Mouse (Mus musculus) spleen, adult 2 months (tissue): ENCODE results near the gene Awat1. TPM values are rescaled to one million over a fixed set of nuclear protein-coding genes. Genes with fewer than 3 reads are reported as not detected.

Source experiments
- DNase-seq, 2 experiments: peaks; one replicate each; pipeline versions ENCODE4 v3.0.0 to v3.0.0-alpha.2; 2012 to 2021; ENCODE audit warnings: low spot score in 2 of 2, low read depth in 1 of 2
- H3K27ac ChIP-seq: fragments of 200-500 bp; 2 replicates; pipeline ENCODE4 v1.5.1; 2012; ENCODE audit warnings: low read length, inconsistent platforms; ENCODE audit not compliant: insufficient read depth
- H3K27me3 ChIP-seq: fragments of 200-500 bp; 2 replicates; pipeline ENCODE4 v1.6.1; 2012; ENCODE audit warnings: mild to moderate bottlenecking, moderate library complexity, low read length, inconsistent platforms; ENCODE audit not compliant: control insufficient read depth, insufficient read depth
- H3K36me3 ChIP-seq: fragments of 200-500 bp; 2 replicates; pipeline ENCODE4 v1.6.1; 2012; ENCODE audit warnings: mild to moderate bottlenecking, low read length, inconsistent platforms; ENCODE audit not compliant: control insufficient read depth, insufficient read depth
- H3K4me1 ChIP-seq: fragments of 200-500 bp; 2 replicates; pipeline ENCODE4 v1.6.1; 2011; ENCODE audit warnings: inconsistent platforms; ENCODE audit not compliant: control insufficient read depth, insufficient read depth, insufficient read length
- H3K4me3 ChIP-seq: fragments of 200-500 bp; 2 replicates; pipeline ENCODE4 v1.5.1; 2011; ENCODE audit warnings: mild to moderate bottlenecking, inconsistent platforms; ENCODE audit not compliant: insufficient read depth, insufficient read length; ENCODE audit errors: extremely low read depth
- CTCF ChIP-seq: fragments of 200-500 bp; IDR thresholded peaks from 2 replicates; pipeline ENCODE4 v1.5.1; 2011; ENCODE audit warnings: mild to moderate bottlenecking, inconsistent platforms; ENCODE audit not compliant: insufficient read depth, insufficient read length, insufficient replicate concordance; ENCODE audit errors: extremely low read depth
- POLR2A ChIP-seq: fragments of 200-500 bp; IDR thresholded peaks from 2 replicates; pipeline ENCODE4 v1.6.1; 2011; ENCODE audit warnings: low read depth, low read length, inconsistent platforms
- WGBS: fragments of 180-500 bp; shearing (Covaris S2); methylation state at CpG from one replicate; pipeline ENCODE4 v1.1.7; 2018; 5-methylcytosine and 5-hydroxymethylcytosine counted together
- polyA plus RNA-seq: library from polyadenylated mRNA; depleted of rRNA; stranded (reverse); fragments of >200 nt; gene quantifications from 2 replicates; pipeline ENCODE4 v1.2.3, GENCODE M21; 2012; rRNA removed

Gene Awat1
- polyA plus RNA-seq, 1 experiment, result not detected

DNA sequence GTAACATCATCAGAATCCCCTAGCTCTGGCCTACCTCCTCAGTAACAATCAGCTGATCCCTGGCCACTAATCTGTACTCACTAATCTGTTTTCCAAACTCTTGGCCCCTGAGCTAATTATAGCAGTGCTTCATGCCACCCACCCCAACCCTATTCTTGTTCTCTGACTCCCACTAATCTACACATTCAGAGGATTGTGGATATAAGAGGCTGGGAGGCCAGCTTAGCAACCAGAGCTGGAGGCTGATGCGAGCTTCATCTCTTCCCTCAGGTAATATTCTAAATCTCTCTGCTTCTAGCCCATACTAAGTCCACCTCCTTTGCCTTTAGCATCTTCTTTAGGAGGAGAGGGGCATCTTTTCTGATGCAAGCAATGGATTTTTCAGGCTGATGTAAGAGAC lies 33.3 kb downstream of the Awat1 start, which contains the start of gene Arr3:
Gene Arr3, plus strand, starts transcription at position 184 of the 400 bp plus-strand sequence.
- no peaks in the 10 kb centered on the region for H3K4me1 ChIP-seq
- H3K4me3 ChIP-seq, result no peak within 1 kb of the TSS
- 87% methylated on average over 1 of the region's 1 CpGs for WGBS
- TF ChIP-seq POLR2A (no peak), CTCF (no peak)
- no peaks in the 10 kb centered on the region for H3K36me3 ChIP-seq
- DNase-seq, result no peak
- H3K27me3 ChIP-seq, result no peaks in the 10 kb centered on the region
- H3K27ac ChIP-seq, result no peak within 1 kb of the TSS

GRCm38 (mm10) chrX:100618488-100618887 lies 46.4 kb downstream of the Awat1 start:
- H3K36me3 ChIP-seq, result peaks cover 1% of the 10 kb centered on the region; the same call in 1 of the 2 replicates
- WGBS, result 65% methylated on average over 3 of the region's 3 CpGs

DNA sequence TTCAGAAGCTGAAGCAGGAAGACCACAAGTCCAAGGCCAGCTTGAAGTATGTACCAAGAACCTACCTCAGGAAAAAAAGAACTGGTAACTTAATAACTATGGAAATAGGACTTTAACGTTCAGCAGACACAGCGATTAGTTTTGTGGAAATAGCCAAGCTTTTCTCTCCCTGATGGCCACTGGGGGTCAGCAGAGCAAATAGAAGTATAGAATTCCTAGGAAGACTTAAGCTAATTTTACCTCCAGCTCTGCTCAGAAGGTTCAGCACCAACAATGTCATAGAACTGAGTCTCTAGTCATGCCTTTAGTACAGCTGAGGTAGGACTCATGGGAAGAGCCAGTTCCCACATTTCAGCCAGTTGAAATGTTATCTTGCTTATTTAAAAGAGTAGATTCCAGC lies 49.3 kb downstream of the Awat1 start:
- Histone ChIP-seq H3K36me3 (peaks cover 1% of the 10 kb centered on the region; the same call in 1 of the 2 replicates), H3K4me3 (no peak overlapping the region), H3K27ac (no peak overlapping the region), H3K4me1 (no peaks in the 10 kb centered on the region), H3K27me3 (no peaks in the 10 kb centered on the region)
- 82% methylated on average over 2 of the region's 2 CpGs for WGBS
- no peak for DNase-seq
- TF ChIP-seq CTCF, result no peak
- TF ChIP-seq POLR2A, result no peak

More at GRCm38 (mm10) chrX:100618488-100618887, 46.4 kb downstream of the Awat1 start:
- H3K4me3 ChIP-seq, result no peak overlapping the region
- TF ChIP-seq POLR2A (no peak), CTCF (no peak)
- no peak overlapping the region for H3K27ac ChIP-seq
- DNase-seq, result no peak
- H3K4me1 ChIP-seq, result no peaks in the 10 kb centered on the region
- H3K27me3 ChIP-seq, result no peaks in the 10 kb centered on the region

DNA sequence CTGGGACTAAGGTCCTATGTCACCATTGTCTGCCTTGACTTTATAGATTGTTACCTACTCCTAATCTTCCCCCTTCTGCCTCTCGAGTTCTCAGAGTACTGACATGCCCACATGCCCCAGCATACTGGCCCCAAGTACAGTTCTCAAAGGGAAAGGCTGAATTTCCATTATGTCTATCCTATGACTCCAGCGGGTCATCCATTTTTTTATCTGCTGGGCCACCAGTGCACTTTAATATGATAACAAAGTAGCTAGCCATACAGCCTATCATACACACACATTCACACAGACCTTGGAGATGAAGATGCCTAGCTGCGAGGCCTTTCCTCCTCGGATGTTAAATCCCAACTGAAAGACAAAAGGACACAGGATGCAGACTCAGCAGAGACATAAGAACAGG lies 52.2 kb downstream of the Awat1 start:
- Histone ChIP-seq H3K4me3 (no peak overlapping the region), H3K27ac (no peak overlapping the region), H3K4me1 (no peaks in the 10 kb centered on the region), H3K36me3 (peaks cover 1% of the 10 kb centered on the region; the same call in 1 of the 2 replicates), H3K27me3 (no peaks in the 10 kb centered on the region)
- 77% methylated on average over 4 of the region's 4 CpGs for WGBS
- no peak for DNase-seq
- TF ChIP-seq POLR2A (no peak), CTCF (no peak)

- H3K36me3 ChIP-seq, result peaks cover 1% of the 10 kb centered on the region; the same call in 1 of the 2 replicates
- TF ChIP-seq POLR2A (no peak), CTCF (no peak)
- DNase-seq, result no peak
- WGBS, result 33% methylated on average over 7 of the region's 7 CpGs
- H3K4me3 ChIP-seq, result peak overlapping the region; percentile 13; the same call in 1 of the 2 replicates
- H3K4me1 ChIP-seq, result no peaks in the 10 kb centered on the region
- H3K27ac ChIP-seq, result no peak overlapping the region
- H3K27me3 ChIP-seq, result no peaks in the 10 kb centered on the region
Measured at GRCm38 (mm10) chrX:100625146-100625545, 53.1 kb downstream of the Awat1 start.

DNA sequence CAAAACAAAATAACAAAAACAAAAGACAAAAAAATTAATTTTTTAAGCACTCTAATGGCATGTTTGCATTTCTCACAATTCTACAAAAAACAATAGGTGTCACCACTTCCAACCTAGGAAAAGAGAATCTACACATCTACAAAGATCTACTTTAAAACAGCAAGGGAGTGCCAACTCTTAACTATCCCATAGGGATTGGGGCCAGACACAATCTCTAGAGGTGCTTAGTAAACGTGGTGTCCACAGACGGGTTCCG lies 53.4 kb downstream of the Awat1 start, which contains the start of gene Kif4:
Gene Kif4, plus strand, starts transcription at position 192 of the 256 bp plus-strand sequence.
- WGBS, result 22% methylated on average over 3 of the region's 3 CpGs
- Histone ChIP-seq H3K4me3 (peak within 1 kb of the TSS; percentile 76), H3K27me3 (no peaks in the 10 kb centered on the region), H3K4me1 (no peaks in the 10 kb centered on the region), H3K36me3 (peaks cover 1% of the 10 kb centered on the region; the same call in 1 of the 2 replicates), H3K27ac (peak within 1 kb of the TSS; percentile 78; the same call in 1 of the 2 replicates)
- TF ChIP-seq CTCF (no peak), POLR2A (no peak)
- DNase-seq, result no peak

DNA sequence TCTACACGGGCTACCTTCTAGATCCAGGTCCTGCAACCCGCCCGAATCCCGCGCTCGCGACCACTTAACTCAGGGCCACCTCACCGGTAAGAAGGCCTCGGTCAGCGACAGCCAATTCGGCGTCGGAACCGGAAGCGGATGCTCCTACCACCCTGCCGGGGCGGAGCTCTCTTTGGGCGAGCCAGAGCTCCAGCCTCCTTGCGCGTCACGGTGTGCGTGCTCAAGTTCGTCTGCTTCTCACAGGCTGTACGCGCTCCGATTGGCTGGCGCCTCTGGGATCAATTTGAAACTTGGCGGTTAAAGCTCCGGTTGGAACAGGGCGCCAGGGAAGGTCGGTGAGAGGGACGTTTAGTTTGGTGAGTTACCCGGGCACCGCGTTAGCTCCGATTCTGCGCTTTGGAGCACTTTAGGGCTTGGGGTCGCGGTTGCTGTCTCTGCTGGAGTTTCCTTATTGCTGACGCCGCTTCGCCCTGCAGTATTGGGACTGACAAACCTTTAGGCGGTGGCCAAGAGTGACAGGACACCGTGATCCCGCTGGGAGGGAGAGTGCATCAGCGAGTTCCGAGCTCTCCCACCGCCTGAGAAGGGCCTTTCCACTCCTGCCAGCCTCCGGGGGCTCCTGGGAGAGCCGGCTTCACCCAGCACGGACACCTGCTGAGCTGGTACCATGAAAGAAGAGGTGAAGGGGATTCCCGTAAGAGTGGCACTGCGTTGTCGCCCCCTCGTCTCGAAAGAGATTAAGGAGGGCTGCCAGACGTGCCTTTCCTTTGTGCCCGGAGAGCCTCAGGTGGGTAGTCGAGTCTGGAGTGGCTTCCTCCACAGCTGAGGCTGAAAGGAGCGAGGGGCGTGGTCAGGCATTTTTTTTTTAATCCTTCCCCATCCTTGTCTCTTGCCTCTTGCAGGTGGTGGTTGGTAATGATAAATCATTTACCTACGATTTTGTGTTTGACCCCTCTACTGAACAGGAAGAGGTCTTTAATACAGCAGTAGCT lies 54.0 kb downstream of the Awat1 start, which contains the start of gene Pdzd11:
Gene Pdzd11, minus strand, starts transcription at position 767 of the 992 bp plus-strand sequence.
- Histone ChIP-seq H3K27me3 (no peaks in the 10 kb centered on the region), H3K27ac (peak within 1 kb of the TSS; percentile 78; the same call in 1 of the 2 replicates), H3K36me3 (peaks cover 1% of the 10 kb centered on the region; the same call in 1 of the 2 replicates), H3K4me3 (peak within 1 kb of the TSS; percentile 76), H3K4me1 (no peaks in the 10 kb centered on the region)
- peak; percentile 79 to 83 for DNase-seq
- 26% methylated on average over 62 of the region's 62 CpGs for WGBS
- TF ChIP-seq CTCF, result no peak
- TF ChIP-seq POLR2A, result peak; percentile 24

Other genes starting within 250 kb of the Awat1 start
- gene Otud6a, start 143.2 kb upstream of the Awat1 start, polyA plus RNA-seq, result not detected in 2 replicates
- 0.20 and 0.26 TPM in 2 replicates for gene Awat2, start 129.5 kb upstream of the Awat1 start, polyA plus RNA-seq
- 9.7 and 11.5 TPM in 2 replicates for gene Igbp1, start 78.0 kb upstream of the Awat1 start, polyA plus RNA-seq
- not detected in 2 replicates for gene Dgat2l6, start 47.4 kb upstream of the Awat1 start, polyA plus RNA-seq
- gene P2ry4, start 22.6 kb downstream of the Awat1 start, polyA plus RNA-seq, result not detected in 2 replicates
- gene Arr3, start 33.2 kb downstream of the Awat1 start, polyA plus RNA-seq, result not detected in 2 replicates
- gene Kif4, start 53.5 kb downstream of the Awat1 start, polyA plus RNA-seq, result 0.92 and 1.2 TPM in 2 replicates
- 6.9 and 7.7 TPM in 2 replicates for gene Pdzd11, start 54.3 kb downstream of the Awat1 start, polyA plus RNA-seq
- gene Gdpd2, start 157.6 kb downstream of the Awat1 start, polyA plus RNA-seq, result 139 and 153 TPM in 2 replicates
- 3.0 and 3.1 TPM in 2 replicates for gene Dlg3, start 195.5 kb downstream of the Awat1 start, polyA plus RNA-seq